Mouse (Mus musculus): Measurements from ENCODE around the gene Rabac1. TPM values are rescaled to one million over a fixed set of nuclear protein-coding genes. Genes with fewer than 3 reads are reported as not detected.

The Rabac1 gene
- polyA plus RNA-seq, 1 experiment = 361 TPM

- Histone ChIP-seq H3K27ac (ENCODE audit: insufficient read depth, low read length) (no peak overlapping the region), H3K4me1 (ENCODE audit: control insufficient read depth, insufficient read depth, insufficient read length) (no peaks in the 10 kb centered on the region), H3K36me3 (ENCODE audit: control insufficient read depth, insufficient read depth, low read length) (no peaks in the 10 kb centered on the region), H3K27me3 (ENCODE audit: control insufficient read depth, insufficient read depth, low read length) (no peaks in the 10 kb centered on the region), H3K4me3 (ENCODE audit: extremely low read depth, insufficient read depth, insufficient read length) (no peak overlapping the region)
- 85% methylated on average over 5 of the region's 5 CpGs for whole genome bisulfite sequencing
- TF ChIP-seq POLR2A (IDR thresholded peaks at IDR 0.05; ENCODE audit: low read depth, low read length) (no peak), CTCF (IDR thresholded peaks at IDR 0.05; ENCODE audit: extremely low read depth, insufficient read depth, insufficient read length, insufficient replicate concordance) (no peak)
- DNase-seq (ENCODE audit: low read depth in 1 of 2, low spot score in 2 of 2) = no peak
These were observed 10.8 kb upstream of the Rabac1 start for GRCm38 (mm10) chr7:24983396-24983795.

GRCm38 (mm10) chr7:24980439-24980838 lies 7.9 kb upstream of the Rabac1 start:
- H3K4me1 ChIP-seq (ENCODE audit: control insufficient read depth, insufficient read depth, insufficient read length) = no peaks in the 10 kb centered on the region
- H3K4me3 ChIP-seq (ENCODE audit: extremely low read depth, insufficient read depth, insufficient read length) = no peak overlapping the region
- no peak for TF ChIP-seq POLR2A (IDR thresholded peaks at IDR 0.05; ENCODE audit: low read depth, low read length)
- TF ChIP-seq CTCF (IDR thresholded peaks at IDR 0.05; ENCODE audit: extremely low read depth, insufficient read depth, insufficient read length, insufficient replicate concordance) = no peak
- H3K27ac ChIP-seq (ENCODE audit: insufficient read depth, low read length) = no peak overlapping the region
- H3K27me3 ChIP-seq (ENCODE audit: control insufficient read depth, insufficient read depth, low read length) = no peaks in the 10 kb centered on the region
- H3K36me3 ChIP-seq (ENCODE audit: control insufficient read depth, insufficient read depth, low read length) = no peaks in the 10 kb centered on the region
- DNase-seq (ENCODE audit: low read depth in 1 of 2, low spot score in 2 of 2) = no peak
- 89% methylated on average over 7 of the region's 7 CpGs for WGBS

- Histone ChIP-seq H3K36me3 (ENCODE audit: control insufficient read depth, insufficient read depth, low read length) (no peaks in the 10 kb centered on the region), H3K4me3 (ENCODE audit: extremely low read depth, insufficient read depth, insufficient read length) (no peak overlapping the region), H3K27me3 (ENCODE audit: control insufficient read depth, insufficient read depth, low read length) (no peaks in the 10 kb centered on the region), H3K4me1 (ENCODE audit: control insufficient read depth, insufficient read depth, insufficient read length) (no peaks in the 10 kb centered on the region), H3K27ac (ENCODE audit: insufficient read depth, low read length) (no peak overlapping the region)
- TF ChIP-seq POLR2A (IDR thresholded peaks at IDR 0.05; ENCODE audit: low read depth, low read length) (no peak), CTCF (IDR thresholded peaks at IDR 0.05; ENCODE audit: extremely low read depth, insufficient read depth, insufficient read length, insufficient replicate concordance) (no peak)
- WGBS = 16% methylated on average over 7 of the region's 7 CpGs
- no peak for DNase-seq (ENCODE audit: low read depth in 1 of 2, low spot score in 2 of 2)
These were observed 6.2 kb upstream of the Rabac1 start for GRCm38 (mm10) chr7:24978781-24979180.

DNA sequence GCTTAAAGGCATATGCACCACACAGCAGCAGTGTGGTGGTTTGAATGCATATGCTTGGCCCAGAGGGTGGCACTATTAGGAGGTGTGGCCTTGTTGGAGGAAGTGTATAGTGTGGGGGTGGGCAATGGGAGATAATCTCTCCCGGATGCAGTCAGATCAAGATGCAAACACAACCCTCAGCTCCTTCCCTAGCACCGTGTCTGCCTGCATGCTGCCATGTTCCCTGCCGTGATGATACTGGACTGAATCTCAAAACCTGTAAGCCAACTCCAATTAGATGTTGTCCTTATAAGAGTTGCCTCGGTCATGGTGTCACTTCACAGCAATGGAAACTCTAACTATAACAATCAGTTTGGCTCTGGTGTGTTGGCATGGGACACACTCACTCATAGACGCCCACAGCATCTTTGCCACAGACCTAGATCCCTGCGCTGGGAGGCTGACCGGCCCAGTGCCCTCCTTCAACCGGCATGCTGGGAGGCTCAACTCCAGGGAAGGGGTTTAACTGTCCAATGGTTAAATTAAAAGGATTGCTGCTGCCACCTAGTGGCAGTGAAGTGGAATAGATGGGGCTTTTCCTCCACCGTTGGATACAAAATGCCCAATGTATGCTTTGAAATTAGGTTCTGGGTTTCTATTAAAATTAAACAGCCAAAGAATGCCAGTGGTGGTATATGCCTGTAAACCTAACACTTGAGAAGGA lies 2.5 kb upstream of the Rabac1 start:
- H3K27me3 ChIP-seq (ENCODE audit: control insufficient read depth, insufficient read depth, low read length) = no peaks in the 10 kb centered on the region
- TF ChIP-seq POLR2A (IDR thresholded peaks at IDR 0.05; ENCODE audit: low read depth, low read length) (no peak), CTCF (IDR thresholded peaks at IDR 0.05; ENCODE audit: extremely low read depth, insufficient read depth, insufficient read length, insufficient replicate concordance) (peak; percentile 36; the same call in 1 of the 2 replicates)
- H3K36me3 ChIP-seq (ENCODE audit: control insufficient read depth, insufficient read depth, low read length) = peaks cover under 1% of the 10 kb centered on the region
- DNase-seq (ENCODE audit: low read depth in 1 of 2, low spot score in 2 of 2) = no peak
- no peak overlapping the region for H3K27ac ChIP-seq (ENCODE audit: insufficient read depth, low read length)
- WGBS = 17% methylated on average over 9 of the region's 9 CpGs
- no peak overlapping the region for H3K4me3 ChIP-seq (ENCODE audit: extremely low read depth, insufficient read depth, insufficient read length)
- no peaks in the 10 kb centered on the region for H3K4me1 ChIP-seq (ENCODE audit: control insufficient read depth, insufficient read depth, insufficient read length)

- no peak overlapping the region for H3K4me3 ChIP-seq (ENCODE audit: extremely low read depth, insufficient read depth, insufficient read length)
- WGBS = 81% methylated on average over 5 of the region's 5 CpGs
- no peaks in the 10 kb centered on the region for H3K27me3 ChIP-seq (ENCODE audit: control insufficient read depth, insufficient read depth, low read length)
- no peak for DNase-seq (ENCODE audit: low read depth in 1 of 2, low spot score in 2 of 2)
- no peaks in the 10 kb centered on the region for H3K4me1 ChIP-seq (ENCODE audit: control insufficient read depth, insufficient read depth, insufficient read length)
- peaks cover 6% of the 10 kb centered on the region for H3K36me3 ChIP-seq (ENCODE audit: control insufficient read depth, insufficient read depth, low read length)
- TF ChIP-seq CTCF (IDR thresholded peaks at IDR 0.05; ENCODE audit: extremely low read depth, insufficient read depth, insufficient read length, insufficient replicate concordance) (no peak), POLR2A (IDR thresholded peaks at IDR 0.05; ENCODE audit: low read depth, low read length) (no peak)
- H3K27ac ChIP-seq (ENCODE audit: insufficient read depth, low read length) = no peak overlapping the region
These were observed 1.3 kb upstream of the Rabac1 start for GRCm38 (mm10) chr7:24973902-24974301.

- Histone ChIP-seq H3K27ac (ENCODE audit: insufficient read depth, low read length) (no peak overlapping the region), H3K36me3 (ENCODE audit: control insufficient read depth, insufficient read depth, low read length) (peaks cover 6% of the 10 kb centered on the region), H3K27me3 (ENCODE audit: control insufficient read depth, insufficient read depth, low read length) (no peaks in the 10 kb centered on the region), H3K4me1 (ENCODE audit: control insufficient read depth, insufficient read depth, insufficient read length) (no peaks in the 10 kb centered on the region), H3K4me3 (ENCODE audit: extremely low read depth, insufficient read depth, insufficient read length) (no peak overlapping the region)
- no peak for TF ChIP-seq CTCF (IDR thresholded peaks at IDR 0.05; ENCODE audit: extremely low read depth, insufficient read depth, insufficient read length, insufficient replicate concordance)
- TF ChIP-seq POLR2A (IDR thresholded peaks at IDR 0.05; ENCODE audit: low read depth, low read length) = no peak
- no peak for DNase-seq (ENCODE audit: low read depth in 1 of 2, low spot score in 2 of 2)
- 87% methylated on average over 4 of the region's 4 CpGs for whole genome bisulfite sequencing
These were observed 654 bp upstream of the Rabac1 start for GRCm38 (mm10) chr7:24973208-24973607.

- H3K4me3 ChIP-seq (ENCODE audit: extremely low read depth, insufficient read depth, insufficient read length) = peak overlapping the region; percentile 79
- H3K36me3 ChIP-seq (ENCODE audit: control insufficient read depth, insufficient read depth, low read length) = peaks cover 6% of the 10 kb centered on the region
- 17% methylated on average over 19 of the region's 19 CpGs for WGBS
- H3K27me3 ChIP-seq (ENCODE audit: control insufficient read depth, insufficient read depth, low read length) = no peaks in the 10 kb centered on the region
- H3K4me1 ChIP-seq (ENCODE audit: control insufficient read depth, insufficient read depth, insufficient read length) = no peaks in the 10 kb centered on the region
- TF ChIP-seq POLR2A (IDR thresholded peaks at IDR 0.05; ENCODE audit: low read depth, low read length) (no peak), CTCF (IDR thresholded peaks at IDR 0.05; ENCODE audit: extremely low read depth, insufficient read depth, insufficient read length, insufficient replicate concordance) (peak; percentile 51; the same call in 1 of the 2 replicates)
- DNase-seq (ENCODE audit: low read depth in 1 of 2, low spot score in 2 of 2) = peak in 1 of 2 experiments; percentile 41
- no peak overlapping the region for H3K27ac ChIP-seq (ENCODE audit: insufficient read depth, low read length)
These were observed 1.1 kb downstream of the Rabac1 start for GRCm38 (mm10) chr7:24971261-24971971.

All from spleen, adult 2 months (tissue).